Mouse (Mus musculus) liver, embryonic 14.5 days (tissue): ENCODE measurements around the gene Ppard.

ENCODE experiments used
- CTCF ChIP-seq: IDR thresholded peaks from 2 replicates; pipeline ENCODE4 v1.5.1; 2016; ENCODE audit warnings: antibody characterized with exemption, low read depth, control low read depth
- EP300 ChIP-seq: IDR thresholded peaks from 2 replicates; pipeline ENCODE4 v1.6.1; 2016; ENCODE audit warnings: antibody characterized with exemption, low read depth

- TF ChIP-seq CTCF (no peak), EP300 (no peak)
Observed at GRCm38 (mm10) chr17:28271537-28272266, 39.2 kb downstream of the Ppard start.
